In the genomic region with DNA sequence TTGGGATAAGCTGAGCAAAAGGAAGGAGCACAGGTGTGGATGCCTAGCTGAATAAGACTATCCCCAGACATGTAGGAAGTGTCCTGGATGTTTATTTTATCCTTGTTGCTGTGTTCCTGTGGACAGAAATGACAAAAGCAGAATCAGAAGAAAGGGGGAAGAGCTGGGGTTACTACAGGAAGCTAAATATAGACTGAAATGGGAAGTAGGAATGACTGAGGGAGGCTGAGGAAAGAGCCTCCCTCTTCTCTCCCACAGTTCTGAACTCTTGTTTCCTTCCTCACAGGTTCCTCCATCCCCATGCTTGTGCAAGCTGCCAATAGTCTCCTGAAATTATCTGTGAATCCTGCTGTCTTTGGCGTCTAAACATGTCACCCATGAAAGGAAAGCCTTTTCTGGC, we compare ENCODE assay signal across 32 mouse cellular contexts. TPM values are rescaled to one million over a fixed set of nuclear protein-coding genes. Genes with fewer than 3 reads are reported as not detected.
DNase-seq lines count a peak whose midpoint lies in the region; ATAC-seq and TF ChIP-seq lines count a peak whose summit lies in the region.
"Had no signal": no experiment of that assay in that cellular context is flagged by ENCODE, and none has a peak within 500 bp of the region (broad histone marks: within the 10 kb centered on the region; RNA-seq: fewer than 3 reads in every experiment).

No protein-coding gene starts in this region.

- 88% methylated on average over 1 of the region's 1 CpGs for WGBS in liver, adult 2 months
- WGBS in liver, embryonic 11.5 days: 59% methylated on average over 1 of the region's 1 CpGs
- 80% methylated on average over 1 of the region's 1 CpGs for WGBS in forebrain, embryonic 15.5 days

- H3K27ac ChIP-seq in liver, adult 2 months (replicated peaks; ENCODE audit: insufficient read depth, low read depth, low read length): no peak overlapping the region
- H3K27ac ChIP-seq in liver, embryonic 11.5 days (ENCODE audit: low read depth, low read length): no peak overlapping the region
- no peak overlapping the region for H3K27ac ChIP-seq in forebrain, embryonic 15.5 days (replicated peaks)
- H3K27ac ChIP-seq: embryonic facial prominence, embryonic 13.5 days; embryonic facial prominence, embryonic 15.5 days; forebrain, embryonic 13.5 days had no signal

- H3K79me2 ChIP-seq in liver, adult 2 months (ENCODE audit: control insufficient read depth, insufficient read depth, low read length): no peaks in the 10 kb centered on the region

- no peaks in the 10 kb centered on the region for H3K27me3 ChIP-seq in liver, adult 2 months (ENCODE audit: control insufficient read depth, insufficient read depth, low read length)
- no peaks in the 10 kb centered on the region for H3K27me3 ChIP-seq in liver, embryonic 11.5 days (replicated peaks; ENCODE audit: control insufficient read depth, insufficient read depth, low read length)
- H3K27me3 ChIP-seq in forebrain, embryonic 15.5 days: no peaks in the 10 kb centered on the region
- H3K27me3 ChIP-seq: CH12.LX; embryonic facial prominence, embryonic 13.5 days; embryonic facial prominence, embryonic 15.5 days; forebrain, embryonic 13.5 days; Patski had no signal

- no peaks in the 10 kb centered on the region for H3K9me3 ChIP-seq in liver, embryonic 11.5 days (ENCODE audit: control insufficient read depth, low read length)
- H3K9me3 ChIP-seq in forebrain, embryonic 15.5 days: no peaks in the 10 kb centered on the region
- H3K9me3 ChIP-seq: embryonic facial prominence, embryonic 13.5 days; embryonic facial prominence, embryonic 15.5 days; forebrain, embryonic 13.5 days; G1E had no signal

- no peak overlapping the region for H3K9ac ChIP-seq in liver, adult 2 months (ENCODE audit: low read depth, low read length)
- H3K9ac ChIP-seq in liver, embryonic 11.5 days (ENCODE audit: low read depth, low read length): no peak overlapping the region
- H3K9ac ChIP-seq in forebrain, embryonic 15.5 days (replicated peaks): no peak overlapping the region
- H3K9ac ChIP-seq: embryonic facial prominence, embryonic 13.5 days; embryonic facial prominence, embryonic 15.5 days; forebrain, embryonic 13.5 days had no signal

- peaks cover 38% of the 10 kb centered on the region for H3K36me3 ChIP-seq in liver, adult 2 months (ENCODE audit: control insufficient read depth, insufficient read depth, low read length)
- no peaks in the 10 kb centered on the region for H3K36me3 ChIP-seq in liver, embryonic 11.5 days (ENCODE audit: control insufficient read depth, insufficient read depth, low read length)
- H3K36me3 ChIP-seq in forebrain, embryonic 15.5 days: no peaks in the 10 kb centered on the region

- H3K4me1 ChIP-seq in liver, adult 2 months (ENCODE audit: control insufficient read depth, insufficient read depth, low read length): no peaks in the 10 kb centered on the region
- no peaks in the 10 kb centered on the region for H3K4me1 ChIP-seq in liver, embryonic 11.5 days (replicated peaks; ENCODE audit: control insufficient read depth, insufficient read depth, low read length)
- H3K4me1 ChIP-seq in forebrain, embryonic 15.5 days: no peaks in the 10 kb centered on the region
- H3K4me1 ChIP-seq: embryonic facial prominence, embryonic 13.5 days; embryonic facial prominence, embryonic 15.5 days; forebrain, embryonic 13.5 days had no signal

- no peak for TF ChIP-seq CTCF in liver, adult 2 months (IDR thresholded peaks at IDR 0.05; ENCODE audit: low read depth, low read length)

- H3K4me3 ChIP-seq in liver, adult 2 months (ENCODE audit: insufficient read depth, low read depth, low read length): no peak overlapping the region
- H3K4me3 ChIP-seq in liver, embryonic 11.5 days (ENCODE audit: low read depth, low read length): no peak overlapping the region
- H3K4me3 ChIP-seq in forebrain, embryonic 15.5 days: no peak overlapping the region
- H3K4me3 ChIP-seq: embryonic facial prominence, embryonic 13.5 days; embryonic facial prominence, embryonic 15.5 days; forebrain, embryonic 13.5 days had no signal

- peak; percentile 20 for DNase-seq in liver, adult 2 months (ENCODE audit: extremely low read depth, low read depth, low spot score)
- no peak for DNase-seq in liver, embryonic 11.5 days (ENCODE audit: low spot score)
- no peak for DNase-seq in embryo, embryonic 10.5 days (ENCODE audit: low spot score)
- DNase-seq: adrenal gland, adult 8-10 months; adrenal gland, postnatal 14 days; adrenal gland, postnatal 36 days; B cell, adult 2 months; cerebellum, adult 11 months; cerebellum, adult 18-20 months; cerebellum, adult 8-10 months; cerebellum, adult 9-11 months; cerebellum, postnatal 14 days; cerebellum, postnatal 36 days; embryo, embryonic 11 days had no signal

- ATAC-seq in liver, embryonic 11.5 days (replicated peaks; ENCODE audit: low FRiP score): no peak
- peak; percentile 91 for ATAC-seq in granulocyte monocyte progenitor cell, adult 5-6 weeks (replicated peaks; ENCODE audit: poor library complexity, severe bottlenecking)
- peak; percentile 91 for ATAC-seq in megakaryocyte, adult 5-6 weeks (ENCODE audit: poor library complexity, severe bottlenecking)
- ATAC-seq in erythroblast, adult 5-6 weeks (replicated peaks; ENCODE audit: low FRiP score, poor library complexity, severe bottlenecking): no peak
- no peak for ATAC-seq in forebrain, embryonic 15.5 days (replicated peaks)
- ATAC-seq: activated CD4-positive, CD25-positive, alpha-beta regulatory T cell, adult 4 months; CD4-positive, CD25-positive, alpha-beta regulatory T cell, adult 4 months; forebrain, embryonic 13.5 days; forebrain, embryonic 16.5 days; Patski had no signal

- no peak for TF ChIP-seq POLR2A in liver, adult 2 months (IDR thresholded peaks at IDR 0.05; ENCODE audit: extremely low read depth, insufficient read depth, low read length)

- no peak overlapping the region for H3K4me2 ChIP-seq in liver, embryonic 11.5 days
- H3K4me2 ChIP-seq in forebrain, embryonic 15.5 days (replicated peaks): no peak overlapping the region
- H3K4me2 ChIP-seq: embryonic facial prominence, embryonic 13.5 days; embryonic facial prominence, embryonic 15.5 days; forebrain, embryonic 13.5 days had no signal

RNA-seq across cellular contexts. Expression of a gene that starts 10.7 kb away (rescaled TPM):
- total RNA-seq in liver, adult 2 months (2014; rRNA removed): 0.07 and 0.09 TPM in 2 replicates
- 0.01 TPM in 2 replicates for polyA plus RNA-seq in liver, adult 2 months (2012; rRNA removed)
- not detected in 2 replicates for polyA plus RNA-seq in liver, embryonic 11.5 days (2014; fragmentation: Nextera tagmentation; extraction: Ambion mirVana)
- not detected in 2 replicates for total RNA-seq in granulocyte monocyte progenitor cell, adult 5-6 weeks (2014; fragmentation: Nextera tagmentation)
- total RNA-seq in granulocyte monocyte progenitor cell, adult 5-6 weeks (2017): 0.15 and 0.17 TPM in 2 replicates
- total RNA-seq in megakaryocyte, adult 5-6 weeks (2015): 0.50 and 0.76 TPM in 2 replicates
- 0.12 and 0.48 TPM in 2 replicates for total RNA-seq in megakaryocyte, adult 5-6 weeks (2017)
- total RNA-seq in erythroblast, adult 5-6 weeks (2015; ENCODE audit: low replicate concordance): not detected in 2 replicates
- total RNA-seq in erythroblast, adult 5-6 weeks (2017; ENCODE audit: low replicate concordance): 0.28 TPM in 1 of 2 replicates, not detected in the other
- 0.03 TPM in 1 of 2 replicates, not detected in the other for polyA plus RNA-seq in forebrain, embryonic 15.5 days (2015; fragmentation: Nextera tagmentation; extraction: Ambion mirVana)
- polyA plus RNA-seq: embryonic facial prominence, embryonic 11.5 days; embryonic facial prominence, embryonic 13.5 days; embryonic facial prominence, embryonic 15.5 days; forebrain, embryonic 11.5 days; forebrain, embryonic 13.5 days; forebrain, embryonic 16.5 days; G1E had no signal

RNA-seq across cellular contexts. Expression of a gene that starts 23.3 kb away (rescaled TPM):
- total RNA-seq in liver, adult 2 months (2014; rRNA removed): 20.2 and 22.9 TPM in 2 replicates
- polyA plus RNA-seq in liver, adult 2 months (2012; rRNA removed): 6.8 and 8.3 TPM in 2 replicates
- 11.1 and 11.4 TPM in 2 replicates for polyA plus RNA-seq in liver, embryonic 11.5 days (2014; fragmentation: Nextera tagmentation; extraction: Ambion mirVana)
- 23.6 and 28.5 TPM in 2 replicates for total RNA-seq in granulocyte monocyte progenitor cell, adult 5-6 weeks (2014; fragmentation: Nextera tagmentation)
- 35.2 and 37.1 TPM in 2 replicates for total RNA-seq in granulocyte monocyte progenitor cell, adult 5-6 weeks (2017)
- 65.7 and 75.8 TPM in 2 replicates for total RNA-seq in megakaryocyte, adult 5-6 weeks (2015)
- 110 and 111 TPM in 2 replicates for total RNA-seq in megakaryocyte, adult 5-6 weeks (2017)
- 24.4 and 37.2 TPM in 2 replicates for total RNA-seq in erythroblast, adult 5-6 weeks (2015; ENCODE audit: low replicate concordance)
- 38.8 and 52.7 TPM in 2 replicates for total RNA-seq in erythroblast, adult 5-6 weeks (2017; ENCODE audit: low replicate concordance)
- 5.5 and 5.7 TPM in 2 replicates for polyA plus RNA-seq in forebrain, embryonic 15.5 days (2015; fragmentation: Nextera tagmentation; extraction: Ambion mirVana)

RNA-seq across cellular contexts. Expression of a gene that starts 31.5 kb away (rescaled TPM):
- not detected in 2 replicates for total RNA-seq in liver, adult 2 months (2014; rRNA removed)
- not detected in 2 replicates for polyA plus RNA-seq in liver, adult 2 months (2012; rRNA removed)
- not detected in 2 replicates for polyA plus RNA-seq in liver, embryonic 11.5 days (2014; fragmentation: Nextera tagmentation; extraction: Ambion mirVana)
- total RNA-seq in granulocyte monocyte progenitor cell, adult 5-6 weeks (2014; fragmentation: Nextera tagmentation): not detected in 2 replicates
- not detected in 2 replicates for total RNA-seq in granulocyte monocyte progenitor cell, adult 5-6 weeks (2017)
- total RNA-seq in megakaryocyte, adult 5-6 weeks (2015): not detected in 2 replicates
- 0.07 TPM in 1 of 2 replicates, not detected in the other for total RNA-seq in megakaryocyte, adult 5-6 weeks (2017)
- total RNA-seq in erythroblast, adult 5-6 weeks (2015; ENCODE audit: low replicate concordance): not detected in 2 replicates
- total RNA-seq in erythroblast, adult 5-6 weeks (2017; ENCODE audit: low replicate concordance): not detected in 2 replicates
- not detected in 2 replicates for polyA plus RNA-seq in forebrain, embryonic 15.5 days (2015; fragmentation: Nextera tagmentation; extraction: Ambion mirVana)
- total RNA-seq: adrenal gland, adult 18-20 months; adrenal gland, postnatal 14 days; adrenal gland, postnatal 36 days; CH12.LX had no signal
- polyA plus RNA-seq: activated CD4-positive, CD25-positive, alpha-beta regulatory T cell, adult 4 months; brain, embryonic 14.5 days; CD4-positive, CD25-positive, alpha-beta regulatory T cell, adult 4 months; cortical plate, adult 2 months; embryonic facial prominence, embryonic 11.5 days; embryonic facial prominence, embryonic 13.5 days; embryonic facial prominence, embryonic 15.5 days; forebrain, embryonic 11.5 days; forebrain, embryonic 13.5 days; forebrain, embryonic 16.5 days; G1E; Patski had no signal

RNA-seq across cellular contexts. Expression of a gene that starts 37.9 kb away (rescaled TPM):
- not detected in 2 replicates for total RNA-seq in liver, adult 2 months (2014; rRNA removed)
- polyA plus RNA-seq in liver, adult 2 months (2012; rRNA removed): not detected in 2 replicates
- not detected in 2 replicates for polyA plus RNA-seq in liver, embryonic 11.5 days (2014; fragmentation: Nextera tagmentation; extraction: Ambion mirVana)
- not detected in 2 replicates for total RNA-seq in granulocyte monocyte progenitor cell, adult 5-6 weeks (2014; fragmentation: Nextera tagmentation)
- not detected in 2 replicates for total RNA-seq in granulocyte monocyte progenitor cell, adult 5-6 weeks (2017)
- total RNA-seq in megakaryocyte, adult 5-6 weeks (2015): not detected in 2 replicates
- total RNA-seq in megakaryocyte, adult 5-6 weeks (2017): not detected in 2 replicates
- total RNA-seq in erythroblast, adult 5-6 weeks (2015; ENCODE audit: low replicate concordance): not detected in 2 replicates
- not detected in 2 replicates for total RNA-seq in erythroblast, adult 5-6 weeks (2017; ENCODE audit: low replicate concordance)
- polyA plus RNA-seq in forebrain, embryonic 15.5 days (2015; fragmentation: Nextera tagmentation; extraction: Ambion mirVana): not detected in 2 replicates
- total RNA-seq: adrenal gland, adult 18-20 months; adrenal gland, adult 8-10 months; adrenal gland, postnatal 14 days; adrenal gland, postnatal 36 days; CH12.LX; G1E had no signal
- polyA plus RNA-seq: activated CD4-positive, CD25-positive, alpha-beta regulatory T cell, adult 4 months; brain, embryonic 14.5 days; CD4-positive, CD25-positive, alpha-beta regulatory T cell, adult 4 months; cortical plate, adult 2 months; embryonic facial prominence, embryonic 11.5 days; embryonic facial prominence, embryonic 13.5 days; embryonic facial prominence, embryonic 15.5 days; forebrain, embryonic 11.5 days; forebrain, embryonic 13.5 days; forebrain, embryonic 16.5 days; G1E; Patski had no signal

Comparison
In these comparisons a context has a peak if more than half of its experiments do, and no peak if none do; other contexts are left out.
1. ATAC-seq: peak in granulocyte monocyte progenitor cell, adult 5-6 weeks (single experiment) and megakaryocyte, adult 5-6 weeks (single experiment); none in liver, embryonic 11.5 days (single experiment), erythroblast, adult 5-6 weeks (single experiment) and forebrain, embryonic 15.5 days (single experiment).